Mouse (Mus musculus): ENCODE data around the gene Ngef. TPM values are rescaled to one million over a fixed set of nuclear protein-coding genes. Genes with fewer than 3 reads are reported as not detected.
A peak's percentile ranks its signal among the peaks of the same experiment; 100 is the strongest.

Gene Ngef
- polyA plus RNA-seq, 1 experiment: 323 TPM

GRCm38 (mm10) chr1:87603389-87603788, 29.7 kb upstream of the Ngef start:
- H3K27ac ChIP-seq (ENCODE audit: insufficient read depth, low read length): peak overlapping the region; percentile 64
- TF ChIP-seq CTCF (IDR thresholded peaks at IDR 0.05; ENCODE audit: extremely low read depth, insufficient read depth, low read length) (no peak), POLR2A (IDR thresholded peaks at IDR 0.05; ENCODE audit: extremely low read depth, insufficient read depth, low read length) (0 out of 2 replicates have a peak, but pooled peaks have one; percentile 18)
- H3K4me1 ChIP-seq (ENCODE audit: control insufficient read depth, insufficient read depth, low read length): peaks cover 10% of the 10 kb centered on the region
- H3K4me3 ChIP-seq (ENCODE audit: insufficient read depth, low read length): no peak overlapping the region

DNA sequence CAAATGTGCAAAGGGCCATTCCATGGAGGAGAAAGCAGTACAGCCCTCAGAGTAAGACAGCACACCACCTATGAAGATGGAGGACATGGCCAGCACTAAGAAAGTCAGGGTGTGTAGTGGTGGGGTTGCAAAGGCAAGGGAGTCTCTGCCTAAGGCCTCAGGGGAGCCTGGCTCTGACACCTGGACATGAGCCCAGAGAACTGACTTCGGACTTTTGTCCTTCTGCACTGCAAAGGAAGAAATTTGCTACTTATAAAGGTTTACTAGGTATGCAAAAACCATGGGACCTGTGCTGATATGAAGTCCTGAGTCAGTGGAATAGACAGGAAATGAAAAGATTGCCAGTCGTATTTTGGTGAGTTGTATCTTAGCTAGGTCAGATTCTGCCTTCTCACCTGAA, 28.1 kb upstream of the Ngef start:
- H3K4me3 ChIP-seq (ENCODE audit: insufficient read depth, low read length): no peak overlapping the region
- H3K4me1 ChIP-seq (ENCODE audit: control insufficient read depth, insufficient read depth, low read length): peaks cover 12% of the 10 kb centered on the region
- no peak overlapping the region for H3K27ac ChIP-seq (ENCODE audit: insufficient read depth, low read length)
- TF ChIP-seq POLR2A (IDR thresholded peaks at IDR 0.05; ENCODE audit: extremely low read depth, insufficient read depth, low read length): no peak
- TF ChIP-seq CTCF (IDR thresholded peaks at IDR 0.05; ENCODE audit: extremely low read depth, insufficient read depth, low read length): no peak

DNA sequence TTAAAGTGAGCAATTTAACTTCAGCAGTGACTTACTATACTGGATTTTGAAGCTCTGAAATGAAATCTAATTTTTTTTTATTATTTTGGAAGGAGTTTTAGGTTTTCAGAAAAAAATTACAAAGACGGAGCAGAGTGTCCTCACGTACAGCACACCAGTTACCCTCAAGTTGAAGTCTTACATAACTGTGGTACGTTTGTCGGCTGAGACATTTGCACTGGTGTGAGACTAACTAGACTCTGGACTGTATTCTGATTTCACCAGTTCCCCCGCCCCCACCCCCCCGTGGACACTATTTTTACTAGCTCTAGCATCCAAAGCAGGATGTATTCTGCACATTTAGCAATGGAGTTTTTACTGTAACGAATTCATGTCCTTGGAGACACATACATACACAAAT, 26.9 kb upstream of the Ngef start:
- H3K27ac ChIP-seq (ENCODE audit: insufficient read depth, low read length): no peak overlapping the region
- H3K4me1 ChIP-seq (ENCODE audit: control insufficient read depth, insufficient read depth, low read length): peaks cover 7% of the 10 kb centered on the region
- no peak overlapping the region for H3K4me3 ChIP-seq (ENCODE audit: insufficient read depth, low read length)
- TF ChIP-seq POLR2A (IDR thresholded peaks at IDR 0.05; ENCODE audit: extremely low read depth, insufficient read depth, low read length): no peak
- no peak for TF ChIP-seq CTCF (IDR thresholded peaks at IDR 0.05; ENCODE audit: extremely low read depth, insufficient read depth, low read length)

GRCm38 (mm10) chr1:87594671-87595070, 21.0 kb upstream of the Ngef start:
- Histone ChIP-seq H3K4me1 (ENCODE audit: control insufficient read depth, insufficient read depth, low read length) (peaks cover 9% of the 10 kb centered on the region), H3K27ac (ENCODE audit: insufficient read depth, low read length) (peak overlapping the region; percentile 12; the same call in 1 of the 2 replicates), H3K4me3 (ENCODE audit: insufficient read depth, low read length) (no peak overlapping the region)
- no peak for TF ChIP-seq CTCF (IDR thresholded peaks at IDR 0.05; ENCODE audit: extremely low read depth, insufficient read depth, low read length)

DNA sequence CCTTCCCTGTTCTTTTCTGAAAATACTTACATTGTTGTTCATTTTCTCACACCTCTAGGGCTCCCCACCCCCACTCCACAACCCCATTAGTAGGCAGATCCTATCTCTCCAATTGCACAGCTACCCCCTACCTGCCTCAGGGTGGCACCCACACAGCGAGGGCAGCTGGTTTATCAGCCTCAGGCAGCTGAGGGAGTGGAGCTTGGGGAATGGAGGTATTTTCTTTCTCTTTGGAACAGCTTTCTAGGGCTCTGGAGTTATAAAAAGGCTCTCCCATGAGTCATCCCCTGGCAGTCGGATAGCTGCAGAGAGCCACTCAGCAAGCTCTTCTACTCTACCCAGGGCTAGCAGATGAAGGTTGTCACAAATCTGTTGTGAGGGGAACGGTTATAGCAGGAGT, 20.6 kb upstream of the Ngef start:
- Histone ChIP-seq H3K4me1 (ENCODE audit: control insufficient read depth, insufficient read depth, low read length) (peaks cover 11% of the 10 kb centered on the region), H3K4me3 (ENCODE audit: insufficient read depth, low read length) (no peak overlapping the region), H3K27ac (ENCODE audit: insufficient read depth, low read length) (peak overlapping the region; percentile 88)
- TF ChIP-seq CTCF (IDR thresholded peaks at IDR 0.05; ENCODE audit: extremely low read depth, insufficient read depth, low read length): no peak
- no peak for TF ChIP-seq POLR2A (IDR thresholded peaks at IDR 0.05; ENCODE audit: extremely low read depth, insufficient read depth, low read length)

GRCm38 (mm10) chr1:87589980-87590379, 16.3 kb upstream of the Ngef start:
- Histone ChIP-seq H3K4me3 (ENCODE audit: insufficient read depth, low read length) (no peak overlapping the region), H3K4me1 (ENCODE audit: control insufficient read depth, insufficient read depth, low read length) (peaks cover 10% of the 10 kb centered on the region), H3K27ac (ENCODE audit: insufficient read depth, low read length) (no peak overlapping the region)
- no peak for TF ChIP-seq POLR2A (IDR thresholded peaks at IDR 0.05; ENCODE audit: extremely low read depth, insufficient read depth, low read length)
- TF ChIP-seq CTCF (IDR thresholded peaks at IDR 0.05; ENCODE audit: extremely low read depth, insufficient read depth, low read length): no peak

DNA sequence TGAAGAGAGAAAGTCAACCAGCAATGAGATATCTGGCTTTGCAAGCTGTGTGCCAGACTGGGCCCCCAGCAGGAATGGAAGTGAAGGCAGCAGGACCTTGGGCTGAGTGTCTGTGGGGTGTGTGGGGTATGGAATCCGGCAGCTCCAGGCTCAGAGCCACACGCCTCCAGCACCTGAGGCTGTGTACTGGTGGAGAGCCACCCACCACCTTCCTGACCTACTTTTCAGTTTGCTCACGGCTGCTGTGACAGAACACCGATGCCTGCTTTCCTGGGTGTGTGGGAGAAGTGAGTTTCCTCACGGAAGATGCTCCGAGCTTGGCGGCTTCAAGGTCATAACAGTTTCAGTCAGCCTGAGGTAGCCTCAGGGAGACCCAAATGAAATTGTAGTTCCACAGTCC, 15.5 kb upstream of the Ngef start:
- peak overlapping the region; percentile 34; the same call in 1 of the 2 replicates for H3K27ac ChIP-seq (ENCODE audit: insufficient read depth, low read length)
- H3K4me3 ChIP-seq (ENCODE audit: insufficient read depth, low read length): no peak overlapping the region
- TF ChIP-seq POLR2A (IDR thresholded peaks at IDR 0.05; ENCODE audit: extremely low read depth, insufficient read depth, low read length) (no peak), CTCF (IDR thresholded peaks at IDR 0.05; ENCODE audit: extremely low read depth, insufficient read depth, low read length) (no peak)
- H3K4me1 ChIP-seq (ENCODE audit: control insufficient read depth, insufficient read depth, low read length): peaks cover 6% of the 10 kb centered on the region; the same call in 1 of the 2 replicates

- Histone ChIP-seq H3K4me1 (ENCODE audit: control insufficient read depth, insufficient read depth, low read length) (no peaks in the 10 kb centered on the region; the same call in 1 of the 2 replicates), H3K27ac (ENCODE audit: insufficient read depth, low read length) (no peak overlapping the region), H3K4me3 (ENCODE audit: insufficient read depth, low read length) (no peak overlapping the region)
- no peak for TF ChIP-seq POLR2A (IDR thresholded peaks at IDR 0.05; ENCODE audit: extremely low read depth, insufficient read depth, low read length)
- no peak for TF ChIP-seq CTCF (IDR thresholded peaks at IDR 0.05; ENCODE audit: extremely low read depth, insufficient read depth, low read length)
Observed at GRCm38 (mm10) chr1:87580824-87581223, 7.2 kb upstream of the Ngef start.

DNA sequence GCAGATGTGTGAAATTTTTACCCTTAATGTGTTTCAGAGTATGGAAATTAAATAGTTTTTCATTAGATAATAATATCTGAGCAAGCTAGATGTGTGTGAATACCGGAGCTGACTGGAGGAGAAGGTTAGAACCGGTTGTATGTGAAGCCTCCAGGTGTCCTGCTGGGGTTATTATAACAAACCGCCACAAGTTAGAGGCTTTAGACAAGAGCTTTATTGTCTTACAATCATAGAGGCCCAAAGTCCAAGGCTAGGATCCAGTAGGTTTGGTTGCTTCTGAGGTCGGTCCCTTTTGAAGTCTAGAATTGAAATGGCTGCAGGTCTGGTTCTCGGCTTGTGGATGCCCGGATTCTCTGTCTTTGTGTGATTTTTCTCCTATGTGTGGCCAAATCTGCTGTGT, 5.3 kb upstream of the Ngef start:
- Histone ChIP-seq H3K4me1 (ENCODE audit: control insufficient read depth, insufficient read depth, low read length) (no peaks in the 10 kb centered on the region; the same call in 1 of the 2 replicates), H3K27ac (ENCODE audit: insufficient read depth, low read length) (no peak overlapping the region), H3K4me3 (ENCODE audit: insufficient read depth, low read length) (no peak overlapping the region)
- TF ChIP-seq POLR2A (IDR thresholded peaks at IDR 0.05; ENCODE audit: extremely low read depth, insufficient read depth, low read length): no peak
- TF ChIP-seq CTCF (IDR thresholded peaks at IDR 0.05; ENCODE audit: extremely low read depth, insufficient read depth, low read length): no peak

DNA sequence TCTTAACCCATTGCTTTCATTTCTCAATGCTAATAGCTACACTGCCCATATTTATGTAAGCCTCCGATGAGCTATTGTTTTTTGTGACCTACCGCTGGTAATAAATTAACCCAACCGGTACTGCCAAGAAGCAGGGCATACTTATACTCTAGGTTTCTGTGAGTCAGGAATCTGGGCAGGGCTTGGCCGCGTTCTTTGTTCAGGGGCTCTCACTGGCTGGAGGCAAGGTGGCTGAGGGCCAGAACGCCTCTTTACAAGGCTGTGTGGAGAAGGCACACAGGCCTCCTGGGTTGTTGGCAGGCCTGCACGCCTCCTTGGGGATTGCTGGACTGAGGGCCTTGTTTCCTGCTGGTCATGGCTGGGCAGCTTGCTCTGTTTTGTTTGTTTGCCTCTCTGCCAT, 1.1 kb upstream of the Ngef start:
- no peak overlapping the region for H3K27ac ChIP-seq (ENCODE audit: insufficient read depth, low read length)
- H3K4me1 ChIP-seq (ENCODE audit: control insufficient read depth, insufficient read depth, low read length): no peaks in the 10 kb centered on the region
- no peak overlapping the region for H3K4me3 ChIP-seq (ENCODE audit: insufficient read depth, low read length)
- TF ChIP-seq CTCF (IDR thresholded peaks at IDR 0.05; ENCODE audit: extremely low read depth, insufficient read depth, low read length): no peak
- no peak for TF ChIP-seq POLR2A (IDR thresholded peaks at IDR 0.05; ENCODE audit: extremely low read depth, insufficient read depth, low read length)
